Mouse (Mus musculus) liver, embryonic 14.5 days (tissue): Measurements from ENCODE around the gene 4931406C07Rik. TPM values are rescaled to one million over a fixed set of nuclear protein-coding genes. Genes with fewer than 3 reads are reported as not detected.
A peak's percentile ranks its signal among the peaks of the same experiment; 100 is the strongest.

Experiments used
- ATAC-seq: fragments of 200-750 bp; cut with Nextera tagmentation; 2 replicates; pipeline ENCODE4 v1.8.0; 2017; ENCODE audit warnings: moderate number of reproducible peaks, mild to moderate bottlenecking, moderate library complexity; ENCODE audit not compliant: insufficient read depth
- DNase-seq, 3 experiments: peaks; one replicate each; pipeline ENCODE4 v3.0.0-alpha.2; 2012 to 2013; ENCODE audit warnings: low read depth in 3 of 3, low spot score in 3 of 3
- H3K27ac ChIP-seq: fragments of 300-500 bp; sonication (generic); 2 replicates; pipeline ENCODE4 v1.5.1; 2014; ENCODE audit warnings: moderate library complexity, mild to moderate bottlenecking, control low read depth, inconsistent platforms
- H3K27me3 ChIP-seq: fragments of 300-500 bp; sonication (generic); 2 replicates; pipeline ENCODE4 v1.6.1; 2014; ENCODE audit warnings: mild to moderate bottlenecking, low read length, moderate library complexity; ENCODE audit not compliant: control insufficient read depth, insufficient read depth
- H3K36me3 ChIP-seq: fragments of 300-500 bp; sonication (generic); replicated peaks from 2 replicates; pipeline ENCODE4 v1.6.1; 2014; ENCODE audit warnings: low read depth; ENCODE audit not compliant: control insufficient read depth, insufficient read depth
- H3K4me1 ChIP-seq, 2 experiments: fragments of 200-500 bp in 1 of 2; fragments of 300-500 bp in 1 of 2; sonication (generic) in 1 of 2; replicated peaks; 2 replicates each; pipeline ENCODE4 v1.6.1; 2012 to 2014; ENCODE audit warnings: antibody characterized with exemption in 1 of 2, inconsistent platforms in 1 of 2, low read length in 1 of 2; ENCODE audit not compliant: control insufficient read depth in 2 of 2, insufficient read depth in 2 of 2
- H3K4me2 ChIP-seq: fragments of 300-500 bp; sonication (generic); 2 replicates; pipeline ENCODE4 v1.6.1; 2014; ENCODE audit warnings: low read depth, mild to moderate bottlenecking, control low read depth, moderate library complexity
- H3K4me3 ChIP-seq, 2 experiments: fragments of 200-500 bp in 1 of 2; fragments of 300-500 bp in 1 of 2; sonication (generic) in 1 of 2; 2 replicates each; pipeline ENCODE4 v1.5.1; 2012 to 2014; ENCODE audit warnings: low read depth in 2 of 2, low read length in 2 of 2, mild to moderate bottlenecking in 2 of 2, control low read depth in 1 of 2, inconsistent platforms in 1 of 2, moderate library complexity in 1 of 2; ENCODE audit not compliant: insufficient read depth in 1 of 2
- H3K9ac ChIP-seq: fragments of 300-500 bp; sonication (generic); replicated peaks from 2 replicates; pipeline ENCODE4 v1.6.1; 2014; ENCODE audit warnings: mild to moderate bottlenecking, control low read depth, moderate library complexity
- H3K9me3 ChIP-seq: fragments of 300-500 bp; sonication (generic); 2 replicates; pipeline ENCODE4 v1.6.1; 2016; ENCODE audit warnings: low read length, mixed read lengths; ENCODE audit not compliant: control insufficient read depth
- CTCF ChIP-seq: IDR thresholded peaks from 2 replicates; pipeline ENCODE4 v1.5.1; 2016; ENCODE audit warnings: antibody characterized with exemption, low read depth, control low read depth
- EP300 ChIP-seq: IDR thresholded peaks from 2 replicates; pipeline ENCODE4 v1.6.1; 2016; ENCODE audit warnings: antibody characterized with exemption, low read depth
- WGBS: fragments of 180-500 bp; shearing (Covaris S2); extraction: QIAGEN DNeasy Blood & Tissue Kit; methylation state at CpG from one replicate; pipeline ENCODE4 v1.1.7; 2014; ENCODE audit not compliant: insufficient replicate concordance; 5-methylcytosine and 5-hydroxymethylcytosine counted together
- polyA plus RNA-seq, 2 experiments: library from polyadenylated mRNA; depleted of rRNA in 1 of 2; stranded (reverse) in 1 of 2; unstranded in 1 of 2; fragments of >200 nt; fragmentation: Nextera tagmentation in 1 of 2; extraction: Ambion mirVana in 1 of 2; gene quantifications; 2 replicates each; pipeline versions ENCODE4 v1.2.1 to v1.2.3; 2012 to 2014

The 4931406C07Rik gene
- polyA plus RNA-seq (2012; rRNA removed): 4.0 and 5.9 TPM in 2 replicates
- 2.3 and 2.7 TPM in 2 replicates for polyA plus RNA-seq (2014; fragmentation: Nextera tagmentation; extraction: Ambion mirVana)

GRCm38 (mm10) chr9:15306398-15307119, at the start of gene 4931406C07Rik:
TSS of gene 4931406C07Rik (minus strand) at chr9:15306448.
- TF ChIP-seq CTCF: peak; percentile 7; the same call in 1 of the 2 replicates
- TF ChIP-seq EP300: no peak
- no peak for ATAC-seq
- no peaks in the 10 kb centered on the region for H3K9me3 ChIP-seq
- DNase-seq: no peak
- under 1% methylated on average over 35 of the region's 35 CpGs for WGBS
- H3K36me3 ChIP-seq: peaks cover 34% of the 10 kb centered on the region
- peaks cover 5 to 18% of the 10 kb centered on the region in 2 experiments for H3K4me1 ChIP-seq
- peak within 1 kb of the TSS; percentile 78 for H3K9ac ChIP-seq
- peak within 1 kb of the TSS; percentile 44 for H3K27ac ChIP-seq
- H3K27me3 ChIP-seq: no peaks in the 10 kb centered on the region
- peak within 1 kb of the TSS; percentile 83 for H3K4me2 ChIP-seq
- peak within 1 kb of the TSS; percentile 71 to 72 for H3K4me3 ChIP-seq

GRCm38 (mm10) chr9:15349925-15350324, 43.7 kb upstream of the 4931406C07Rik start:
- 82% methylated on average over 2 of the region's 2 CpGs for WGBS
- peaks cover 65% of the 10 kb centered on the region for H3K36me3 ChIP-seq
- DNase-seq: no peak

DNA sequence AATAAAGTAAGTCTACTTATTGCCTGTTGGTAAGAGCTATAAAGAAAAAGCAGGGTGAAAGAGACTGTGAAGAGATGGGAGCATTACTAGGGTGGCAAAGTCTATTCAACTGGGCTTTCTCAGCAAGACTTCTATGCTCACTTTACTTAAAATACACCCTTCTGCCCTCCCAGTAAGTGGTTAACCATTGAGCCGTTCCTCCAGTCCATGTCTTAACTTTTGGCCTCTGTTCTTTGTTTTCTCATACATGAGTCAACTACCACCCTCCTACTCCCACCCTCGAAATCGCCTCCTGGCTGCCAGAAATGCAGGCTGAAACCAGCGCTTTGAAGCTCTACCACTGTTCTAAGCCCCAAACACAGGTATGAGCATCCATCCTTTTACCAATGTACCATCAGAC, 31.5 kb upstream of the 4931406C07Rik start:
- H3K4me1 ChIP-seq: no peaks in the 10 kb centered on the region
- WGBS: 85% methylated on average over 4 of the region's 4 CpGs
- H3K9me3 ChIP-seq: no peaks in the 10 kb centered on the region
- no peak overlapping the region for H3K4me2 ChIP-seq
- DNase-seq (no peak), ATAC-seq (no peak)
- no peaks in the 10 kb centered on the region for H3K27me3 ChIP-seq
- no peak overlapping the region for H3K4me3 ChIP-seq
- TF ChIP-seq CTCF (no peak), EP300 (no peak)
- no peak overlapping the region for H3K9ac ChIP-seq
- H3K36me3 ChIP-seq: peaks cover 68% of the 10 kb centered on the region
- H3K27ac ChIP-seq: no peak overlapping the region

More at GRCm38 (mm10) chr9:15349925-15350324, 43.7 kb upstream of the 4931406C07Rik start:
- H3K27ac ChIP-seq: no peak overlapping the region
- H3K4me2 ChIP-seq: no peak overlapping the region
- no peak overlapping the region for H3K9ac ChIP-seq
- no peaks in the 10 kb centered on the region for H3K4me1 ChIP-seq
- no peak for TF ChIP-seq EP300
- TF ChIP-seq CTCF: no peak
- H3K9me3 ChIP-seq: no peaks in the 10 kb centered on the region
- no peak for ATAC-seq
- H3K4me3 ChIP-seq: no peak overlapping the region
- H3K27me3 ChIP-seq: no peaks in the 10 kb centered on the region

DNA sequence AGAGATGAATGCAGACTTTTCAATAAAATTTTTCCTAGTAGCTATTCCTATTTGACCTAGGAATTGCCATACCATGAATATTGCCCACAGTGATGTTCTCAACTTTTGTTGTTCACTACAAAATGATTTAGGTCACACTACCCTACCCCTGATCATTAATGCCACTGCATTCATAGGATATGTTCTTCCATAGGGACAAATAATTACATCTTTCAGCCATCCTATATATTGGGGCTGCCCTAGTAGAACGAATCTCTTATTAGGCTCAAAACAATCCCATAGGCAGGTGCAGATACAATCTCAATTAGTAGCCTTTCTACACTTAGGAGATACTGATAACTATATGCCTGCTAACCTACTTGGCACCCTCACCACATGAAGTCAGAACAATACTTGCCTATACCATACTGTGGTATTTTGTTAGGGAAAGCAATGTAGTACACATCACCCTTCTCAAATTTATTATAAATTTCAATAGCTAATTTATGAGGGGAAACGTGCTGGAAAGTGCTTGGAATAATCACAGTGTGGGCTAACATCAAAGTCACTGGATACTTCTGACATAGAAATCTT, 12.0 kb upstream of the 4931406C07Rik start:
- no peaks in the 10 kb centered on the region for H3K27me3 ChIP-seq
- TF ChIP-seq CTCF: no peak
- no peak for TF ChIP-seq EP300
- no peaks in the 10 kb centered on the region for H3K9me3 ChIP-seq
- DNase-seq: no peak
- H3K36me3 ChIP-seq: peaks cover 58% of the 10 kb centered on the region
- no peak overlapping the region for H3K4me2 ChIP-seq
- 65% methylated on average over 2 of the region's 2 CpGs for WGBS
- H3K4me3 ChIP-seq: no peak overlapping the region
- no peak for ATAC-seq
- no peak overlapping the region for H3K9ac ChIP-seq
- no peaks in the 10 kb centered on the region for H3K4me1 ChIP-seq
- no peak overlapping the region for H3K27ac ChIP-seq
